Mouse (Mus musculus): Measurements from ENCODE around the gene Gfer.

Gene Gfer

GRCm38 (mm10) chr17:24696011-24696697 is at the start of gene Gfer, which contains the start of gene Noxo1:
Gfer (minus strand) TSS chr17:24696156.
Noxo1 (plus strand) TSS chr17:24696234.
- peak; percentile 86 to 88 for DNase-seq (ENCODE audit: low spot score in 2 of 2)

GRCm38 (mm10) chr17:24744381-24744780 is 48.4 kb upstream of the Gfer start:
- no peak for DNase-seq (ENCODE audit: low spot score in 2 of 2)

- DNase-seq (ENCODE audit: low spot score in 2 of 2), result no peak
These were observed 47.9 kb upstream of the Gfer start for GRCm38 (mm10) chr17:24743896-24744295.

- no peak for DNase-seq (ENCODE audit: low spot score in 2 of 2)
These were observed 46.4 kb upstream of the Gfer start for GRCm38 (mm10) chr17:24742307-24742706.

GRCm38 (mm10) chr17:24739926-24740325 is 44.0 kb upstream of the Gfer start:
- DNase-seq (ENCODE audit: low spot score in 2 of 2), result no peak

GRCm38 (mm10) chr17:24738238-24738637 is 42.3 kb upstream of the Gfer start:
- DNase-seq (ENCODE audit: low spot score in 2 of 2), result no peak

GRCm38 (mm10) chr17:24737135-24737810 is 41.3 kb upstream of the Gfer start:
- DNase-seq (ENCODE audit: low spot score in 2 of 2), result no peak

- DNase-seq (ENCODE audit: low spot score in 2 of 2), result peak; percentile 95 to 96
These were observed 40.5 kb upstream of the Gfer start, which contains the start of gene Msrb1 for GRCm38 (mm10) chr17:24736330-24737051. Msrb1 (plus strand) TSS chr17:24736642.

GRCm38 (mm10) chr17:24735446-24735845 is 39.5 kb upstream of the Gfer start:
- no peak for DNase-seq (ENCODE audit: low spot score in 2 of 2)

GRCm38 (mm10) chr17:24734513-24734912 is 38.6 kb upstream of the Gfer start:
- no peak for DNase-seq (ENCODE audit: low spot score in 2 of 2)

GRCm38 (mm10) chr17:24733434-24734050 is 37.6 kb upstream of the Gfer start:
- no peak for DNase-seq (ENCODE audit: low spot score in 2 of 2)

GRCm38 (mm10) chr17:24732233-24732935 is 36.4 kb upstream of the Gfer start:
- DNase-seq (ENCODE audit: low spot score in 2 of 2), result no peak

- no peak for DNase-seq (ENCODE audit: low spot score in 2 of 2)
These were observed 34.8 kb upstream of the Gfer start for GRCm38 (mm10) chr17:24730787-24731186.

GRCm38 (mm10) chr17:24729067-24729466 is 33.1 kb upstream of the Gfer start:
- DNase-seq (ENCODE audit: low spot score in 2 of 2), result no peak

GRCm38 (mm10) chr17:24728184-24728583 is 32.2 kb upstream of the Gfer start:
- no peak for DNase-seq (ENCODE audit: low spot score in 2 of 2)

GRCm38 (mm10) chr17:24727618-24728017 is 31.7 kb upstream of the Gfer start, which contains the start of gene Rpl3l:
Rpl3l (plus strand) TSS chr17:24727820.
- DNase-seq (ENCODE audit: low spot score in 2 of 2), result no peak

- DNase-seq (ENCODE audit: low spot score in 2 of 2), result no peak
These were observed 29.9 kb upstream of the Gfer start for GRCm38 (mm10) chr17:24725637-24726390.

- DNase-seq (ENCODE audit: low spot score in 2 of 2), result peak; percentile 92 to 97
These were observed 28.2 kb upstream of the Gfer start, which contains the start of gene Ndufb10 for GRCm38 (mm10) chr17:24724184-24724583. Ndufb10 (minus strand) TSS chr17:24724478.

- DNase-seq (ENCODE audit: low spot score in 2 of 2), result no peak
These were observed 27.9 kb upstream of the Gfer start for GRCm38 (mm10) chr17:24723881-24724180.

GRCm38 (mm10) chr17:24723122-24723880 is 27.3 kb upstream of the Gfer start:
- DNase-seq (ENCODE audit: low spot score in 2 of 2), result no peak

All from urinary bladder, postnatal 4 days (tissue).